Mouse (Mus musculus): ENCODE measurements around the gene Htr6. TPM values are rescaled to one million over a fixed set of nuclear protein-coding genes. Genes with fewer than 3 reads are reported as not detected.

Gene Htr6
- total RNA-seq, 2 experiments from 2014 or later = not detected

DNA sequence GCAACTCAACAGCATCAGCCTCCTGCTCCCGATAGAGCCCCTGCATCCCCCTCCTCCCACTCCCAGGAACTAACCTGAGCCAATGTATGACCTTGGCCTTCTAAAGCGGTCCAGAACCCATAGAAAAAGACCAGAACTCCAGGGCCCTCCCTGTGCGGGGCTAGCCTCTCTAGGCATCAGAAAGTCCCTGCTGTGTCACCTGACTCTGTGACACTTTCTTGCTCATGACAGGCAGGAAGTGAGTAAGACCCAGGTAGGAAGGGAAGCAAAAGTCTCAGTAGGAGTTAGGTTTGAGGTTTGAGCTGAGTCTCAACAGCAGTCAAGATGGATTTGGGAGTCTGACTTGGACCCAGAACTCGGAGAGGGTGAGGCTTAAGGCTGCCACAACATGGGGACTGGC, 11.6 kb upstream of the Htr6 start:
- DNase-seq = no peak

- peak; percentile 94 for DNase-seq
Measured at GRCm38 (mm10) chr4:139086037-139086436, 10.7 kb upstream of the Htr6 start.

DNA sequence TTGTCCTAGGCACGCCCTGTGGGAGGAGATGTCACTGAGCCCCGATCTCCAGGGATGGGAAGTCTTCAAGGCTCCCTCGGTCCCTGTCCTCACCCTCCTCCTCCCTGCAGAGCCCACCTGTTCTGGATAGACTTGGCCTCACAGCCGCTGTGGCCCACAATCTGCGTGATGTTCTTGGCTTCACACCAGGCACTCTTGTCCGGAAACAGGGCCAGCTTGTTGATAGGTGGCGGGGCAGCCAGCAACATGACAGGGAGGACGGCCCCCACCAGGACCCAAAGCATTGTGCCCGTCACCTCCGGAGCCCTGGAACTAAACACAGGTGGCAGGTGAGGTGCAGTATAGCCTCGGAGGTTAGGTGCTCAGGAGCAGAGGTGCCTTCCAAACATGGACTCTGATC, 10.0 kb upstream of the Htr6 start:
- no peak for DNase-seq

DNA sequence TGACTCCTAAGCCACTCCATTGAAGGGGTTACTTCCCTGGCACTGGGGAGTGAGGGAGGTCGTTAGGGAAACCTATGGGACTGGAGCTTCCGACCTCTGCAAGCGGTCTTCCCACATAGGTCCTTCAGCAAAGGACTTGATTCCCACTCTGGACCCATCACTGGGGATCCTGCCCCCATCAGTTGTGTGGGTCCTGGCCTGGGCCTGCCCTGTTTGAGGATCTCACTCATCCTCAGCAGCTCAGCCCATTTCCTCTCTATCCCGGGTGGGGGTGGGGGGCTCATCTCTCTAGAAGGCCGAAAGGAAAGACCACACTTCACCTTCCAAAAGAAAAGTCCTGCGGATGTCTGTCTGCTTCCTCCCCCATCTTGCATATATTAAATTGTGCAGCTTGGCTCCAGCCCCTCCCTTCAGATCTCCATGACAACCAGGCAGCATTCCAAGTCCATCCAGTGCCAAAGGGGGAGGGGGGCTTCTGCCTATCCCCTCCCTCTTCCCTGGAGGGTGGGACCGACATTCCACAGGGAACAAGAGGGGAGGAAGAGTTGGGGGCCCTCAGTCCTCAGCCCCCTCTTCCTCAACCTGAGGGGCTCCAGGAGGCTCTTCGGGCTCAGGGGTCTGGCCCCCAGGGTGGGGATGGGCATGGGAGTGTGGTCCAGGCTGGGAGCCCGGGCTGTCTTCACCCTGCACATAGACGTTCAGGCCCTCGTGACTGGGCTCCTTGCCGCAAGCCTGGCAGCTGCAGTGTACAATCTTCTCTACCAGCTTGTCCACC, 7.6 kb upstream of the Htr6 start:
- no peak for DNase-seq

- DNase-seq = no peak
Measured at GRCm38 (mm10) chr4:139081270-139081931, 6.0 kb upstream of the Htr6 start.

DNA sequence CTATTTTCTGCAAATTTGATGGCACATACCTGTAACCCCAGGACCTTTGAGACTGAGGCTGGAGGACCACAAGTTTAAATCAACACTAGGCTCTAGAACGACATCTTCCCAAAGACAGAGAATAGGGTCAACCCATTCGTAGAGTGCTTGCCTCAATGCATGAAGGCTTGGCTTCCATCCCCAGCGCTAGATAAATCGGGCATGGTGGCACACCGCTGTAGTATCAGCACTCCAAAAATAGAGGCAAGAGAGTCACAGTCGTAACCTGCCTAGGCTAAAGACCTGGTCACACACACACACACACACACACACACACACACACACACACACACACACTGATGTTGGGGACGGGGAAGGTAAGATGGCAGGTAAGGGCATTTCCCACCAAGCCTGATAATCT, 4.9 kb upstream of the Htr6 start:
- no peak for DNase-seq

- DNase-seq = no peak
Measured at GRCm38 (mm10) chr4:139079439-139079838, 4.1 kb upstream of the Htr6 start.

GRCm38 (mm10) chr4:139078726-139079125, 3.4 kb upstream of the Htr6 start:
- no peak for DNase-seq

DNA sequence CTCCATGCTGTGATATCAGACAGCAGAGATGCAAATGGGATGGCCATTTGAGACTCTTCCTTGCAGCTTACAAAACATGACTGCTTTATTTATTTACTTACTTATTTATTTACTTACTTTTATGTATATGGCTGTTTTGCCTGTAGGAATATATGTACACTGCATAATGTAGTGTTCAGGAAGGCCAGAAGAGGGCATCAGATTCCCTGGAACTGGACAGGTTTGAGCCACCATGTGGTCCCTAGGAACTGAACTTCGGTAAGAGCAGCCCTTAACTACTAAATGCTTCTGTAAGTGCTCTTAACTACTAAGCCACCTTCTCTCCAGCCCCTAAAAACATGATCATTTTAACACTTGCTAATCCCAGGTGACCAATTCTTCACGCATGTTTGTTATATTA, 2.9 kb upstream of the Htr6 start:
- no peak for DNase-seq

GRCm38 (mm10) chr4:139075915-139076314, 545 bp upstream of the Htr6 start:
- no peak for DNase-seq

- no peak for DNase-seq
Measured at GRCm38 (mm10) chr4:139074060-139074459, 1.3 kb downstream of the Htr6 start.

DNA sequence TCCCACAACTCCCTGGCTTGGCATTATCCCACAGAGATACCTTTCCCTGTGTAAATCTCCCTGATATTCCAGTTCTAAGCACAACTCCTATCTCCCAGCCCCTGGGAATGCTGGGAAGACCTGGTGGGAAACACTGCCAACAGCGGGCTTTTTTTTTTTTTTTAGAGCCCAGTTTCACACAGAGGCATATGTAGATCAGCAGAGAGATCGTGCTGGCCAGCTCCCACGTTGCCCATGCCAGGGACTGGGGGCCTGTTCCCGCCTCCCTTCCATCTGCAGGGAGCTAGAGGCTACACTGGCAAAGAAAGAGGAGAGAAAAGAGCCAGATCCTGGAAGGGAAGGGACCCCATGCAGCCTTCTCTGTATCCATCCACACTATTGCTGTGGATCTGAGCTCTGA, 7.1 kb downstream of the Htr6 start:
- DNase-seq = no peak

GRCm38 (mm10) chr4:139064831-139065230, 10.5 kb downstream of the Htr6 start:
- DNase-seq = no peak

DNA sequence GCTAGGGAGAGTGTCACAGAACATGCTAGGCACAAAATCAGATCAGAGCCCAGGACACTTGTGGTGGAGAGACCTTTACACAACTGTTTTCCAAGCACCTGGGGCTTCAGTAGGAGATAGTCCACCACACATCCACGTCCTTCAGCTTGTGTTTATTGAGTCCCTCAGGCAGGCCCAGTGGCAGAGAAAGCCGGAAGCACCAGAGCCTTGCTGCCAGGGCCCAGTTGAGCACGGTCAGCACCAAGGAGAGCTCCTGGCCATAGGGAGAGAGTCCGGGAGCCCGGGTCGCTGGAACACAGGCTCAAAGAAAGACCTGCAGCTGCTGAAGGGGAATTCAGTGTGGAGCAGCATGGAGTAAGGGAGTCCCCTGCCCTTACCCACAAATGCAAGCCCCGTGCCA, 15.8 kb downstream of the Htr6 start:
- peak; percentile 81 for DNase-seq

- no peak for DNase-seq
Measured at GRCm38 (mm10) chr4:139058029-139058428, 17.3 kb downstream of the Htr6 start.

GRCm38 (mm10) chr4:139057291-139057690, 18.1 kb downstream of the Htr6 start:
- no peak for DNase-seq

DNA sequence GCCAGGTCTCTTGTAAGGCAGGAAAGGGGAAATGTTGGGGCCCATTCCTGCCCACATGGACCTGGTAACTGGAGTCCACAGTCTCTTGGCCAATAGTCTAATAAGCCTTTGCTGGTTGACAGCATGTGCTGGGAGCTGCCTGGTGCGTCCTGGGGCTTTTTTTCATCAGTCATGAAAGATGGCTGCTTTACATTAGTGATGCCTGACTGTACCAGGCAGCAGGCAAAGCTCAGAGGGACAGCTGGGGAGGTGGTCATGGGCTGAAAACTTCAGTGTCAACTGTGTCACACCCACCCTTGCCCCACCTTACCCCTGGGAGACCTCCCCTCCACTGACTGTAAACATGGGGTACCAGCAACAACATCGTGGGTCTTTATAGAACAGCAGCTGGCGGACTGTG, 19.6 kb downstream of the Htr6 start:
- no peak for DNase-seq

DNA sequence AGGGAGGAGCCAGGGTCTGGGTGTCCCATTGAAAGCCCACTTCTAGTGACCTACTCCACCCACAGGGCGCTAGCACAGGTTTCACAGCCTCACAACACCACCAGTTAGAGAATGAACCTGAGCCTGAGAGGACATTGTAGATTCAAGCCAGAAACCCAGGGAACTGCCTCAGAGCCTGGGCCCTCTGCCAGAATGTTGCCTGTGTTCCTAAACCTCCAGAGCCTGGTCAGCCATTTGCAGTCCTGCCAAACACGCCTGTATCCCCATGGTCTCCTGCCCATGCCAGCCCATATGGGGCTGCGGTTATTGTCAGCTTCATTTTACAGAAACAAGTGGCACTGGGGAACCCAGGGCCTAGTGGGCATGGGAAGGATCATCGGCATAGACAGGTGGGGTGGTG, 20.0 kb downstream of the Htr6 start:
- DNase-seq = peak; percentile 66

GRCm38 (mm10) chr4:139054300-139054923, 21.0 kb downstream of the Htr6 start:
- peak; percentile 55 for DNase-seq

DNA sequence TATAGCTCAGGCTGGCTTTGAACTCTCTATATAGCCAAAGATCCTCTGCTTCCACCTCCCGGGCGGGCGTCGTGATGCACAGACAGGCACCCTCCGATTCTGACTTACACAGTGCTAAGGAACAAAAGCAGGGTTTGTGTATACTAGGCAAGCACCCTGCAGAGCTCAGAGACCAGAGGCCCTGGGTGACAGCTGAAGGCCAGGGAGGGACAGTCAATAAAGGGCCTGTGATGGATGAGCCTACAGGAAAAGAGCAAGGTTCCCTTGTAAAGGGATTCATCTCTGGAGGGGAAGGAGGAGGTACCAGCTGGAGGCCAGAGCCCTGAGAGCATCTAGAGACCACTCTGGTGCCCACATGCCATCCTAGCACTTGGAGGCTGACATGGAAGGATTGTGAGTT, 22.0 kb downstream of the Htr6 start:
- DNase-seq = no peak

- DNase-seq = no peak
Measured at GRCm38 (mm10) chr4:139052796-139053195, 22.6 kb downstream of the Htr6 start.

- no peak for DNase-seq
Measured at GRCm38 (mm10) chr4:139048518-139048917, 26.9 kb downstream of the Htr6 start.

DNA sequence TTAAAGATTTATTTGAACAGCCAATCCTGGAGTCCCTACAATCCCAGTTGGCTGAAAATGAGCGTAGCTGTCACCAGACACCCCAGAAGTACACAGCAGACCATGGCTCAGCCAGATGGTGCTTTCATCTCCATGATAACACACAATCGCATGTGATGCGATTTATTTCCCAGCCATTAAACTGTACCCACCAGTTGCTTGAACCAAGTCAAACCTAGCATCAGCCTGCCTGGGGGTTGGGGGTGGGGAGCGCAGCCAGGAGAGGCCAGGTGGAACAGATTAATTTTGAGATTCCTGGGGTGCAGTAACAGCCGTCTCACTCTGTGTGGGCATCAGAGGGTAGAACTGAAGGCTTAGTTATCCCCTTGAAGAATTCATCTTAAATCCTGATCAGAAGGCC, 29.0 kb downstream of the Htr6 start:
- no peak for DNase-seq

- DNase-seq = no peak
Measured at GRCm38 (mm10) chr4:139044566-139044965, 30.8 kb downstream of the Htr6 start.

Measured in heart, postnatal 4 days (tissue).